11 mouse cellular contexts compared by ENCODE assay signal in the genomic region with DNA sequence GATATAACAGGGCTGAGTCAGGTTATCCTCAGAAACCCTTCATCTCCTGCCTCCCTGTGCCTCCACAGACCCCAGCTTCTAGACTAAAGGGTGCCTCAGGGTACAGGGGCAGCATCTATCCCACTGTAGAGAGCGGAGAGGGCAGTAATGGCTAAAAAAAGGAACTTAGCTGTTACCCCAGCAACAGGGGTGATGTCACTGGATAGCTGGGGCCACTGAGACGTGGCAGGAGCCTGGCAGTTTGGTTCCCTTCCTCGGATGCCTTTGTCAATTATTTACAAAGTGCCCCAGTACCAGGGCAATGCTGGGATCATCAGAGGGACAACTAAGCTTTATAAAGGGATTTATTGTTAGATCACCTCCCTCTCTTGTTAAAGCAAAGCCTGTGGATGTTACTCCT. TPM values are rescaled to one million over a fixed set of nuclear protein-coding genes. Genes with fewer than 3 reads are reported as not detected.
DNase-seq lines count a peak whose midpoint lies in the region; ATAC-seq and TF ChIP-seq lines count a peak whose summit lies in the region.
"Had no signal": no experiment of that assay in that cellular context is flagged by ENCODE, and none has a peak within 500 bp of the region (broad histone marks: within the 10 kb centered on the region; RNA-seq: fewer than 3 reads in every experiment).

No protein-coding gene starts in this region.

- ATAC-seq in midbrain, embryonic 16.5 days: no peak
- ATAC-seq in hematopoietic stem cell, adult 5-6 weeks (replicated peaks in 1 of 2; ENCODE audit: insufficient read depth in 1 of 2, low FRiP score in 2 of 2, low TSS enrichment in 1 of 2, low read depth in 1 of 2, poor library complexity in 2 of 2, severe bottlenecking in 2 of 2): peak; percentile 82 to 93

- no peak overlapping the region for H3K4me2 ChIP-seq in midbrain, embryonic 16.5 days (ENCODE audit: low read length)
- H3K4me2 ChIP-seq: hindbrain, embryonic 12.5 days had no signal

- 44% methylated on average over 3 of the region's 3 CpGs for WGBS in midbrain, embryonic 10.5 days
- WGBS in midbrain, embryonic 16.5 days: 10% methylated on average over 3 of the region's 3 CpGs

- H3K36me3 ChIP-seq in midbrain, embryonic 10.5 days: no peaks in the 10 kb centered on the region
- H3K36me3 ChIP-seq in midbrain, embryonic 16.5 days (ENCODE audit: control insufficient read depth, insufficient read depth, low read length): no peaks in the 10 kb centered on the region
- H3K36me3 ChIP-seq: hindbrain, embryonic 12.5 days had no signal

- H3K4me3 ChIP-seq in midbrain, embryonic 10.5 days: no peak overlapping the region
- H3K4me3 ChIP-seq in midbrain, embryonic 16.5 days (ENCODE audit: low read depth, low read length): no peak overlapping the region
- no peak overlapping the region for H3K4me3 ChIP-seq in left cerebral cortex, adult 2 months
- H3K4me3 ChIP-seq: hindbrain, embryonic 12.5 days had no signal

- H3K9me3 ChIP-seq in midbrain, embryonic 10.5 days (replicated peaks): no peaks in the 10 kb centered on the region
- no peaks in the 10 kb centered on the region for H3K9me3 ChIP-seq in midbrain, embryonic 16.5 days (replicated peaks; ENCODE audit: control insufficient read depth, low read length, poor library complexity, severe bottlenecking)
- H3K9me3 ChIP-seq: hindbrain, embryonic 12.5 days had no signal

- TF ChIP-seq CTCF in left cerebral cortex, adult 2 months (IDR thresholded peaks at IDR 0.05): no peak

- intact Hi-C loops in left cerebral cortex, adult 2 months (cut with DNase I): no loop called here

- no peak overlapping the region for H3K9ac ChIP-seq in midbrain, embryonic 16.5 days (ENCODE audit: low read depth, low read length)
- H3K9ac ChIP-seq: hindbrain, embryonic 12.5 days had no signal

- H3K4me1 ChIP-seq in midbrain, embryonic 10.5 days: peaks cover 12% of the 10 kb centered on the region
- no peaks in the 10 kb centered on the region for H3K4me1 ChIP-seq in midbrain, embryonic 16.5 days (ENCODE audit: control insufficient read depth, insufficient read depth, low read length)

- no peaks in the 10 kb centered on the region for H3K27me3 ChIP-seq in midbrain, embryonic 10.5 days (ENCODE audit: low read depth, poor library complexity, severe bottlenecking)
- H3K27me3 ChIP-seq in midbrain, embryonic 16.5 days (ENCODE audit: control insufficient read depth, insufficient read depth, low read depth, low read length): no peaks in the 10 kb centered on the region
- H3K27me3 ChIP-seq: hindbrain, embryonic 12.5 days had no signal

- 0 out of 2 replicates have a peak overlapping the region, but pooled peaks have one; percentile 23 for H3K27ac ChIP-seq in midbrain, embryonic 10.5 days (replicated peaks)
- no peak overlapping the region for H3K27ac ChIP-seq in midbrain, embryonic 16.5 days (ENCODE audit: low read length)
- no peak overlapping the region for H3K27ac ChIP-seq in left cerebral cortex, adult 2 months
- H3K27ac ChIP-seq: hindbrain, embryonic 12.5 days; stomach, postnatal 0 days had no signal

- DNase-seq in midbrain, embryonic 10.5 days (ENCODE audit: low spot score): no peak
- peak; percentile 72 for DNase-seq in kidney, postnatal 14 days
- DNase-seq in gastrocnemius, postnatal 4 days (ENCODE audit: low spot score in 2 of 2): no peak
- no peak for DNase-seq in left cerebral cortex, adult 2 months (ENCODE audit: extremely low spot score in 1 of 2, low spot score in 2 of 2)
- no peak for DNase-seq in ovary, postnatal 10 days (ENCODE audit: low spot score)
- DNase-seq: cerebellum, adult 9-11 months; lung, adult 2 months had no signal

RNA-seq across cellular contexts. Expression of a gene that starts 12.6 kb away (rescaled TPM):
- polyA plus RNA-seq in midbrain, embryonic 10.5 days (2016; fragmentation: Nextera tagmentation; extraction: Ambion mirVana): 2.4 and 2.9 TPM in 2 replicates
- 2.8 and 2.9 TPM in 2 replicates for polyA plus RNA-seq in midbrain, embryonic 16.5 days (2015; fragmentation: Nextera tagmentation; extraction: Ambion mirVana)
- 1.4 and 1.5 TPM in 2 replicates for total RNA-seq in hematopoietic stem cell, adult 5-6 weeks (2017)
- 1 to 10 TPM in 1 of 2 experiments, under 1 TPM in 1; 0.83 to 1.2 TPM for total RNA-seq in gastrocnemius, postnatal 4 days (2021)
- 1 to 10 TPM; 2.8 to 3.8 TPM for total RNA-seq in left cerebral cortex, adult 2 months (2021)
